18 mouse cellular contexts compared by ENCODE assay signal in the genomic region with DNA sequence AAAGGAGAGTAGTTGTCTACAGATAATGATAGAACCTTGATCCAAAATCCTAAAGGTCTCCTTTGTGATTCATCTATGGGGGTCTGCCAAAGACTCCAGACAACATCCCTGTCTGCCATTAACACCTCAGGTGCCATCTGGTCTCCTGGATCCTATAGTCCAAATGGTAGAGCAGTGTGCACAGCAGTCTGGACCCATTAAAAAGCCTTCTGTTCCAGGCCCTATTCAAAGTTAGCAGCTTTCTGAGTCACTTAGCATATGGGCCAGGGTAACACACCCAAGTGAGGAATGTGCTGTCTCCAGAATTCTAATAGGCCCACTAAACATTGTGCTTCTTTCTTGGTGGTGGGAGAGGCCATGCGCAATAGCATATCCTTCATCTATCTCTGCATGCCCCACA. TPM values are rescaled to one million over a fixed set of nuclear protein-coding genes. Genes with fewer than 3 reads are reported as not detected.
"Had no signal": no experiment of that assay in that cellular context is flagged by ENCODE, and none has a peak within 500 bp of the region (broad histone marks: within the 10 kb centered on the region; RNA-seq: fewer than 3 reads in every experiment).

No protein-coding gene starts in this region.

- H3K9ac ChIP-seq: liver, embryonic 15.5 days; midbrain, embryonic 13.5 days; neural tube, embryonic 12.5 days; stomach, embryonic 15.5 days had no signal

- DNase-seq: kidney, adult 9 months; kidney, postnatal 10 days; kidney, postnatal 4 days; lung, adult 2 months; lung, postnatal 36 days; retina, postnatal 1 day; right cerebral cortex, postnatal 4 days; thymus, postnatal 36 days had no signal

- H3K9me3 ChIP-seq: limb, embryonic 10.5 days; liver, embryonic 15.5 days; midbrain, embryonic 13.5 days; neural tube, embryonic 12.5 days; stomach, embryonic 15.5 days had no signal

- H3K27me3 ChIP-seq: liver, embryonic 15.5 days; midbrain, embryonic 13.5 days; neural tube, embryonic 12.5 days; stomach, embryonic 15.5 days had no signal

- ATAC-seq: lung, postnatal 0 days; midbrain, embryonic 13.5 days had no signal

- H3K4me2 ChIP-seq: liver, embryonic 11.5 days; liver, embryonic 15.5 days; midbrain, embryonic 13.5 days; neural tube, embryonic 12.5 days; stomach, embryonic 15.5 days had no signal

- H3K4me3 ChIP-seq: layer of hippocampus, adult 2 months; limb, embryonic 10.5 days; liver, embryonic 15.5 days; midbrain, embryonic 13.5 days; myocyte; neural tube, embryonic 12.5 days; stomach, embryonic 15.5 days had no signal

- H3K27ac ChIP-seq: layer of hippocampus, adult 2 months; limb, embryonic 10.5 days; liver, embryonic 15.5 days; midbrain, embryonic 13.5 days; neural tube, embryonic 12.5 days; stomach, embryonic 15.5 days had no signal

RNA-seq across cellular contexts. Expression of gene Aifm3, which starts 32.5 kb away (rescaled TPM):
- total RNA-seq: megakaryocyte progenitor cell, adult 5-6 weeks had no signal
